In genomic region chr5:28500792-28501439, GRCm38 (mm10) we compare ENCODE assay signal across 11 mouse cellular contexts. TPM values are rescaled to one million over a fixed set of nuclear protein-coding genes. Genes with fewer than 3 reads are reported as not detected.
A peak's percentile ranks its signal among the peaks of the same experiment; 100 is the strongest.
DNase-seq lines count a peak whose midpoint lies in the region; ATAC-seq lines count a peak whose summit lies in the region.
"Had no signal": no experiment of that assay in that cellular context is flagged by ENCODE, and none has a peak within 500 bp of the region (broad histone marks: within the 10 kb centered on the region; RNA-seq: fewer than 3 reads in every experiment).

No protein-coding gene starts in this region.

- no peak overlapping the region for H3K4me3 ChIP-seq in liver, embryonic 11.5 days (ENCODE audit: low read depth, low read length)
- H3K4me3 ChIP-seq: left cerebral cortex, adult 2 months had no signal

- intact Hi-C loops in left cerebral cortex, postnatal 10 days (cut with DNase I) = no loop called here
- intact Hi-C loops in left cerebral cortex, postnatal 25 days (cut with DNase I) = no loop called here

- H3K4me2 ChIP-seq in liver, embryonic 11.5 days = no peak overlapping the region

- H3K9ac ChIP-seq in liver, embryonic 11.5 days (ENCODE audit: low read depth, low read length) = no peak overlapping the region

- no peaks in the 10 kb centered on the region for H3K9me3 ChIP-seq in liver, embryonic 11.5 days (ENCODE audit: control insufficient read depth, low read length)

- WGBS in liver, embryonic 11.5 days = 45% methylated on average over 4 of the region's 4 CpGs

- no peaks in the 10 kb centered on the region; the same call in 1 of the 2 replicates for H3K4me1 ChIP-seq in liver, embryonic 11.5 days (replicated peaks; ENCODE audit: control insufficient read depth, insufficient read depth, low read length)

- H3K27ac ChIP-seq in liver, embryonic 11.5 days (ENCODE audit: low read depth, low read length) = no peak overlapping the region
- H3K27ac ChIP-seq: left cerebral cortex, adult 2 months had no signal

- no peaks in the 10 kb centered on the region for H3K36me3 ChIP-seq in liver, embryonic 11.5 days (ENCODE audit: control insufficient read depth, insufficient read depth, low read length)

- 0 out of 2 replicates have a peak, but pooled peaks have one; percentile 29 for ATAC-seq in liver, embryonic 11.5 days (replicated peaks; ENCODE audit: low FRiP score)

- no peaks in the 10 kb centered on the region for H3K27me3 ChIP-seq in liver, embryonic 11.5 days (replicated peaks; ENCODE audit: control insufficient read depth, insufficient read depth, low read length)

- peak; percentile 36 for DNase-seq in ovary, adult 18-20 months (ENCODE audit: low spot score)
- no peak for DNase-seq in ovary, postnatal 10 days (ENCODE audit: low spot score)
- DNase-seq in liver, embryonic 11.5 days (ENCODE audit: low spot score) = peak; percentile 36
- peak; percentile 74 to 86 for DNase-seq in lung, postnatal 4 days
- DNase-seq in thymus, postnatal 25 days = no peak
- no peak for DNase-seq in cerebellum, adult 9-10 months
- DNase-seq in left cerebral cortex, postnatal 10 days (ENCODE audit: extremely low spot score in 1 of 2, low spot score in 2 of 2) = no peak
- DNase-seq in left cerebral cortex, postnatal 25 days (ENCODE audit: low spot score in 2 of 2) = no peak
- DNase-seq: cerebellum, adult 11-12 months; gastrocnemius, postnatal 14 days had no signal

RNA-seq across cellular contexts. Expression of gene Shh, which starts 33.9 kb away (rescaled TPM):
- polyA plus RNA-seq in liver, embryonic 11.5 days (2014; fragmentation: Nextera tagmentation; extraction: Ambion mirVana) = 0.14 and 0.21 TPM in 2 replicates
- total RNA-seq in left cerebral cortex, postnatal 10 days (2021) = 1 to 10 TPM; 2.2 to 3.0 TPM
- 1 to 10 TPM; 3.1 to 3.5 TPM for total RNA-seq in left cerebral cortex, postnatal 25 days (2021)
- total RNA-seq: gastrocnemius, postnatal 14 days had no signal

Comparison
In these comparisons a context has a peak if more than half of its experiments do, and no peak if none do; other contexts are left out.
1. DNase-seq: peak in ovary, adult 18-20 months (single experiment), liver, embryonic 11.5 days (single experiment) and lung, postnatal 4 days (2 of 2); none in ovary, postnatal 10 days (single experiment), thymus, postnatal 25 days (single experiment), cerebellum, adult 9-10 months (single experiment), left cerebral cortex, postnatal 10 days (0 of 2) and left cerebral cortex, postnatal 25 days (0 of 2).